Mouse (Mus musculus): ENCODE measurements around the gene Gimap8.
"Not testable (repeated sequence)": the region's sequence is repeated elsewhere in the genome, so short reads cannot be mapped to it uniquely, and the experiment has no call there.

The Gimap8 gene

DNA sequence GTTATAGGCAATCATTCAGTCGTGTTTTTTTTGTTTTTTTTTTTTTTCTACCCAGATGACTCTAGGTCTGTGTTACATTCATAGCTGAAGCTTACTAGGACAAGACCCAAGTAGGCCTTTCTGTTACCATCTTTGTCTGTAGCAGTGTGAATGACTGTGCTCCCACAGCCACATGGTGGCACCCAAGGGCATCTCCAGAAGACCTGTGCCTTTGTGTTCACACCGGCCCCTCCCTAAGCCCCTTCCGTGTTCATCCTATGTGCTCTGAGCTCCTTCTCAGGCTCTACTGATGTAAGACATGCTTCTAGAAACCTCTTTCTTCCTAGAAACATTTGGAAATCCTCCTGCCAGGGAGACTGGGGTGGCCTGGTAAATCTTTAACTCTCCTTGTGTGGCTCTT is at the start of gene Gimap8:
TSS of gene Gimap8 (plus strand) at position 240 of the 400 bp plus-strand sequence.
- no peak for DNase-seq

DNA sequence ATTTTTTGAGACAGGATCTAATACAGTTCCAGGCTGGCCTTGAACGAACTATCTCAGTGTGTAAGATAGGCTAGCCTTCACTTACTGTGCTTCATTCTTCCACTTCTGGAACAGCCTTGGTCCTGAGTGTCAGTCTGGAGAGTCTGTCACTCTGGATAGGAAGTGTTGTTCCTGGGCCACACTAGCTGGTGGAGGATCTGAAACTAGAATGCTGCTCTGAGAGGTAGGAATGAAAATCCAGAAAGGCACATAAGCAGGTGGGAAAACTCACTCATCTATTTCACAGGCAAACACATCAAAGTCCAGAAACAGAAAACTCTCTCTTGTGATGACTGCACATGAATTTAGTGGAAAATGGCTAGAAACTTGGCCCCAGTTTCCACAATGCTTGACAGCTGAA is 46.4 kb upstream of the Gimap8 start:
- DNase-seq = no peak

DNA sequence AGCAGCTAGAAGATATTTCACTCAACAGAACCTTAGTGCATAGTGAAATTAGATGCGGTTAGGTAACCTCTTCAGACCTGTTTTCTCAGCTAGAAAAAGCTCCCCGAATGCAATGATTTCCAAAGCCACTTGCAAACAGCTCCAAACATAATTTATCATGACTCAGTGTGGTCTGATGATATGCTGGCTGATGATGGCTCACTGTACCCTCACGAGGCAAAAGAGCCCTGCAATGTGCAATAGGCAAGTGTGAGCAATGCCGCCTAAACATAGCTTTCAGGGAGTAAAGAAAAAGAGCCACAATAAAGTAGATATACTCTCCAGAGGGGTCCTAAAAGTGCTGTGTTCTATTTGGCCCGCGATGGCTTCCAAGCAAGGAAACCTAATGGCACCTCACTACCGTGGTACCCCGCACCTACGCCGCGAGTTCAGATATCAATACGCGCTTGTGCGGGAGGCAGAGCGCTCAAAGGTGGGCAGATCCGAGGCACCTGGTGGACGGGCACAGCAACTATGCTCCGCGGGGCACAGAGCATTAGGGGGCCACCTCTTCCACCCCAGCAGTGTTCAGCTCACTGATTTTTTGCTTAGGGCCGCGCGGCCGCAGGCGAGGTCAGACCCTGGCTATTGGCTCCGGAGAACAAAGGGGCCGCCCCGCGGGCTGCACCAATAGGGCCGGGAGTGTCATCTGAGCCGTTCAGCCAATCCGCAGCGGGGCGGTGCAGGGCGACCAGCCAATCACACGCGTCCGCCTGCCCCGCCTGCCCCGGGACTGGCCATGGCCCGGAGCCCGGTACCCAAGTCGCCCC is 45.6 kb upstream of the Gimap8 start, which contains the start of gene Zfp775:
TSS of gene Zfp775 (plus strand) at position 793 of the 809 bp plus-strand sequence.
- DNase-seq = peak; percentile 98

DNA sequence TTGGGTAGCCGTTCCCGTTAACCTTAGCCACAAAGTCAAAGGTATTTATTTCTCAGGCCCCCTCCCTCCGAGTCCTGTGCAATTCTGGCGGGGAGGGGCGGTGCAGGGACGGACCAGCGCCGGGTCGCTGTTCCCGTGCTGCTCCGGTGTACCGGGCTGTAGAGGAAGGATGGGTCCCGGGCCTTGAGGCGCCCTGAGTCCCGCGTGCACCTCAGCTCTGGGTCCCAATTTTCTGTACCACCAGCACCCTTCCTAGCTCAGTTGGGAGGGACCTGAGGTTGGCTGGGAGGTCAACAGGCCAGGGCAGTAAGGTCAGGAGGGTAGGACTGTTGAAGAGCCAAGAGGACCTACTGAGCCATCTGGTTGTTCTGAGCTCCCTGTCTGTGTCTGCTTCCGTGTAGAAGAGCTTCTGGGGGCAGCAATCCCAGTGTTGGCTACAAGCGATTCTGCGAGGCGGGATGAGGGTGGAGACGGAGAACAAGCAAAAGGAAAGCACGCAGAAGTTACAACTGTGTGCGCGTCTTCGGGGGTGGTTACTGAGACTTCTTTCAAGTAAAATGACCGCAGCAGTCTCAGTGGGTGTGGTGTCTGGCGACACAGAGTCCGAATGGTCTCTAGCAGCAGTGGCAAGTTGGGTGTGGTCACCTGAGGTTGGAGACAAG is 44.8 kb upstream of the Gimap8 start:
- peak; percentile 59 for DNase-seq

DNA sequence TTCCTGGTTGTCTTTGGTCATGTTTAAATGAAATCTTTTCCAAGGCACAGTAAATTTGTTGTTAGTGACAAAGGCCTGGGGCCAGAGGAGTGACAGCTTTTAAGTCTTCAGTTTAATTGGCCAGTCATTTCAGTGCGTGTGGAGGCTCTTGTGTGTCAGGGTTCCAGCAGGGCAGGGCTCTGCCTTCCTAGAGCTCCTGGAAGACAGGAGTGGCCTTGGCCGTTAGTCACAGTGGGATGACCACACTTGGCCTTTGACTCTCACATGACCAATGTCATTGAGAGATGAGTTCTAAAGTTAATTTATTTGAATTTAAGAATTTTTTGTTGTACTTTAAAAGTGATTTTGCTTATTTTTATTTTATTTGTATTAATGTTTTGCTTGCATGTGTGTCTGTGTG is 38.9 kb upstream of the Gimap8 start:
- DNase-seq = no peak

DNA sequence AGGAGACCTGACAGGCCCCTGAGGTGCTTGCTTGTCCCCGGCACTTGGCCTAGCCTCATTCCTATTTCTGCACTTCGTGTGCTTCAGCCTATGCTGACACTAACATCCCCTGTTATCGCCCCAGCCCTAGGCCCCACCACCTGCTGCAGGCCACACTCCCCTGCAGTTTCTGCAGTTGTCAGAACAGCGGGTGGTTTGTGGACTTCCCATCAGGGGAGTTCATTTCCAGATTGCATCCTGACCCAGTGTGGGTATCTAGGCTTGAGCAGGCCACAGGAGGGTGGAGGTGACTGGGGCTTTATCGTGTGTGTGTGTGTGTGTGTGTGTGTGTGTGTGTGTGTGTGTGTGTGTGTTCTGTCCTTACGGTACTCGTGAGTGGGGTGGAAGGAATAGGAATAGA is 37.5 kb upstream of the Gimap8 start:
- no peak for DNase-seq

DNA sequence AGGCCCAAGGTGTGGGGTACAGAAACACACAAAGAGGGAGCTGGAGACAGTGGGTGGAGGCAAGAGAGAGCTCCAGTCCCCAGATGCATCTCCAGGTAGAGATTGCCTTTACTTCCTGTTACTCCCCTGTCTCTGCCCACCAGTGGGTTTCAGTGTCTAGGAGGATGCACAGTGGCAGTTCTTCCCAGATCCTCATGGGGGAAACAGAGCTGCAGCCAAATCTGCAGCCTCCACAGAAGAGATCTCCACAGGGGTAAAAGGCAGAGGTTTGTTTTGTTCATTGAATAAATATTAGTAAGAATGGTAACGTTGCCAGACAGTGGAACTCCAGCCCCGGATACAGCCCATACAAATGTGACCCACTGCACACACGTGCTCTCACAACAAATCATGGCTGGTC is 36.4 kb upstream of the Gimap8 start:
- DNase-seq = no peak

DNA sequence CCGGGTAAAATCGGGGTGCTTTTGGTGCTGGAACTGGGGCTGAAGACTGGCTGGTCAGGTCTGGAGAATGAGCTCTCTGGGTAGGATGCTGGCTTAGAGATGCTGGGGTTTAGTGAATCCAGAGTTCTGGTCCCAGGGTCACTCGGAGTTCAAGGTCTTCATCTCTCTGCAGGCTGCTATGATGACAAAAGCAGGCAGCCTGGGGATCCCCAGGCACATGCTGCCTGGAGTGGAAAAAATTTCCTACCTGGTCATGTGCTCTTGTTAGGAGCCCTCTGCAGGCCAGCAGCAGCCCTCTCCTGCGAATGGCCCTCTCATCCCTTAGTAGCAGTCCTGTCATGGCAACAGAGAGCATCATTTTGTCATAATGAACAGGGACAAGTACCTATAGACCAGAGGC is 33.6 kb upstream of the Gimap8 start:
- DNase-seq = no peak

DNA sequence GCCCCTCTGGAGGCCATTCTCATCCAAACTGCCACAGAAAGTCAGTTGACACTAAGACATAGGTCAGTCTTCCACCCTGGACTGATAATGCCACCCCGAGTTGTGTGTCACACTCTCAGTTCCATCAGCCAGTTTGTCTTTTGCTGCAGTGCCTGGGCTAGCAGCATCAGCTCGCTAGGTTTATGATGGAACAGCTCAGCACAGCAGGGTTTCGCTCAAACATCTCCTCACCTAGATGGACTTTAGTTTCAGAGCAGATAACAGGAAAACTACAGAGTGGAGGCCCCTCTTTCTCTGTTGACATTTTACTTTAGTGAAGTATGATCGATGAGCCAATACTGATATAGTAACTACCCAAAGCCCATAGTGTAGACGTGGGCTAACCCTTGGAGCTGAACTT is 32.3 kb upstream of the Gimap8 start:
- no peak for DNase-seq

DNA sequence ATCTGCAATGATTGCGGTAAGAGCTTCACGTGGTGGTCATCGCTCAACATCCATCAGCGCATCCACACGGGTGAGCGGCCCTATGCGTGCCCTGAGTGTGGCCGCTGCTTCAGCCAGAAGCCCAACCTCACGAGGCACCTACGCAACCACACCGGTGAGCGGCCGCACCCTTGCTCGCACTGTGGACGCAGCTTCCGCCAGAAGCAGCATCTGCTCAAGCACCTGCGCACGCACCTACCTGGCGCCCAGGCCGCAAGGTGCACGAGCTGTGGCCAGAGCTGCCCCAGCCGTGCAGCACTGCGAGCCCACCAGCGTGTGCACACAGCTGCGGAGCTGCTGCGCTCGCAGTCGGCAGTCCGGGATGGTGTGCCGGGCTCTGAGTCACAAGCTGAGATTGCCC is 27.0 kb upstream of the Gimap8 start:
- DNase-seq = no peak

DNA sequence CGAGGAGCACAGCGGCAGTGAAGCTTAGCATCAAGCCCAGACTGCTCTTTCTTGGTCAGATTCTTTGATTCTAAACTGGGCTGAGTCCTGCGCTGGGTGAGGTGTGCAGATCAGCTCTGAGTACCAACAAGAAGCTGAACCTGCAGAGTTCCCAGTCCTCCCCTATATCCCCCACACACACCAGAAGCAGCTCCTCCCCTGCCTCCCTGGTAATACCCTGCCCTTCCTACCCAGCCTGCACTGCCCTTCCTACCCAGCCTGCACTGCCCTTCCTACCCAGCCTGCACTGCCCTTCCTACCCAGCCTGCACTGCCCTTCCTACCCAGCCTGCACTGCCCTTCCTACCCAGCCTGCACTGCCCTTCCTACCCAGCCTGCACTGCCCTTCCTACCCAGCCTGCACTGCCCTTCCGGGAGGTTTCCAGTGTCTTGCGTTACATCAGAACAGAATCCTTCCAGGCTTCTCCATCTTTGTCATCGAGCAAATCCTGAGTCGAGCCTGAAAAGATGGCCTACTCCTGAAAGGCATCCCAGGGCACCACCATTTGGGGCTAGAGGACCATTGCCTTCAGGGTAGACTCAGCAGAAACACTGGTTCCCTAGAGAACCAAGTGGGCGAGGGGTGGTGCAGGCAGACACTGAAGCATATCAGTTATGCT is 24.7 kb upstream of the Gimap8 start:
- not testable (repeated sequence) for DNase-seq

DNA sequence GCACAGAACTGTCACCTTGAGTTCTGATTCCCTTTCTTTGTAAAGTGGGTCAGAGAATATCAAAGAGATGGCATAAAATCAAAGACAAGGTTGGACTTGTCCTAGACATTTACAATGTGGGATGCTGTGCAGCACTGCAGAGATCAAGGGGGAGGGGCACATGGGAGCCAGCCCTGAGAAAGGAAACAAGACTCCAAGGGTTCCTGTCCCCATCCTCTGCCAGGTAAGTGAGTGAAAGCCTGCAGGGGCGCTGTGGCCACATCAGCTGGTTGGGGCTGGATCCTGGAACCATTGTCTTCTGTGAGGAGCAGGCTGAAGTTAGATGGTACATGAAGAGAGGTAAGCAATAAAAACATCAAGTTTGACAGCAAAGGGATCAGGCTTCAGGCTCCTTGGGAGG is 23.6 kb upstream of the Gimap8 start:
- no peak for DNase-seq

DNA sequence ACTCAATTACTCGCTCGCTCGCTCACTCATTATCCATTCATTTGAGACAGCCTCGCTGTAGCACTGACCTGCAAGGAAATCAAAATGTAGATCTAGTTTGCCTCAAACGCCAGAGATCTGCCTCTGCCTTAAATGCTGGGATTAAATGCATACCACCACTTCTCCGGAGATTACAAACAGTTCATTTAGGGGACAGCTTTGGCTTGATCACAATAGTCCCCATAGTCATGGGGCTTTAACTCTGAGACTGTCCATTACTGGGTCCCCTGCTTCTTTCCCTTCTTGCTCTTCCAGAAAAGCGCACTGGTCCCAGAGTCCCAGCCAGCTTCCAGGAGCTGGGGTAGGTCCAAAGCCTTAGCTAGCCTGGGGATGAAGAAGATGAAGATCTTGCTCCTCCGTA is 20.6 kb upstream of the Gimap8 start, which contains the start of gene AI854703:
TSS of gene AI854703 (plus strand) at position 301 of the 400 bp plus-strand sequence.
- no peak for DNase-seq

DNA sequence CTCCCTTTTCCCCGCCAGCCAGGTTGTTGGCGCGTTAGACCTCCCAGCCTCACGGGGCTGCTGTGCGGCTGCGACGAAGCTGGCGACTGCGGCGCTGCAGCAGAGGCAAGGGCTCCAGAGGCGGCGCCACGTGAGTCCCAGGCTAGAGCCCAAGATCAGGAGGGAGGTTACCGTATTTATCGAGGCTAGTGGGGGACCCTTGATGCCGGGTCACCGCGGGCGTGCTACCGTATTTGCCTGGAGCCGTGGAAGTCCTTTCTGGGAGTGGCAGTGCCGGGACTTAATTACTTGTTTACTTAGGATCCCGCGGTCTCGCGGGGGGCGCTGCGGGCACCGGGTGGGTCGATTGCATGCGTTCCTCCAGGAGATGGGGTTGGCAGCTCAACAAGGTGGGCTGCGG is 20.1 kb upstream of the Gimap8 start:
- DNase-seq = peak; percentile 75

DNA sequence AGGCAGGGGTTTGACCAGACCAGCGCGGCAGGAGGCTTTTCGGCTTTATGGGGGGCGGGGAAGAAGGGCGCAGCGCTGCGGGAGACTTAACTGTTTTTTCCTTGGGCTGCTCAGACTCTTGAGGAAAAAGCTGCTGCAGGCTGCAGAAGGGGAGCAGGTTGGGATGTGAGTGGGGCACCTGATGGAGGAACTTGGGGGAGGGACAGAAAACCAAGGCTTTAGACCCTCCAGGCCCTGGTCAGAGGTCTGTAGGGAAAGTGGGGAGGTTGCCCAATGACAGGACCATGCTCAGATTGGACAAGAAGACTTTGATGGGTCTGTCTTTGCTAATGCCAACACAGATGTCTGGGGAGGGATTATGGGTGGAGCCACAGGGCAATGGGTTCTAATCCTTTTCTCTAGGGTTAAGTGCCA is 19.5 kb upstream of the Gimap8 start:
- no peak for DNase-seq

DNA sequence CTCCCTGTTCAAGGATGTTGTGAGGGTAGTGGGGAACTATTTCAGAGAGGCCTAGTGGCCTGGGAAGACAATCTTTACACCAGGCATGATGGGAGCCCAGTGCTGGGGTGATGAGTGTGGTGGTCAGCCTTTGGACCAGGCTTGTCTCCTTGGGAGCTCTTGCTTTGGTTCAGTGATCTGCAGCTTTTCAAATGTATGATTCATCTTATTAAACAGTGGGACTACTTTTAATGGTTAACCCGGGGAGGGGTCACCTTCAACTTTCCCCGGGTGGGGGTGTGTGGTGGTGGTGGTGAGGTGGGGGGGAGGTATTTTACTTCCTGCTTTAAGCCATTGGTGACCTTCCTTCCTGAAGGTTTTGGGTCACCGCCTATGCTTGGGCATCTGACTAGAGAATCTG is 18.7 kb upstream of the Gimap8 start:
- no peak for DNase-seq

DNA sequence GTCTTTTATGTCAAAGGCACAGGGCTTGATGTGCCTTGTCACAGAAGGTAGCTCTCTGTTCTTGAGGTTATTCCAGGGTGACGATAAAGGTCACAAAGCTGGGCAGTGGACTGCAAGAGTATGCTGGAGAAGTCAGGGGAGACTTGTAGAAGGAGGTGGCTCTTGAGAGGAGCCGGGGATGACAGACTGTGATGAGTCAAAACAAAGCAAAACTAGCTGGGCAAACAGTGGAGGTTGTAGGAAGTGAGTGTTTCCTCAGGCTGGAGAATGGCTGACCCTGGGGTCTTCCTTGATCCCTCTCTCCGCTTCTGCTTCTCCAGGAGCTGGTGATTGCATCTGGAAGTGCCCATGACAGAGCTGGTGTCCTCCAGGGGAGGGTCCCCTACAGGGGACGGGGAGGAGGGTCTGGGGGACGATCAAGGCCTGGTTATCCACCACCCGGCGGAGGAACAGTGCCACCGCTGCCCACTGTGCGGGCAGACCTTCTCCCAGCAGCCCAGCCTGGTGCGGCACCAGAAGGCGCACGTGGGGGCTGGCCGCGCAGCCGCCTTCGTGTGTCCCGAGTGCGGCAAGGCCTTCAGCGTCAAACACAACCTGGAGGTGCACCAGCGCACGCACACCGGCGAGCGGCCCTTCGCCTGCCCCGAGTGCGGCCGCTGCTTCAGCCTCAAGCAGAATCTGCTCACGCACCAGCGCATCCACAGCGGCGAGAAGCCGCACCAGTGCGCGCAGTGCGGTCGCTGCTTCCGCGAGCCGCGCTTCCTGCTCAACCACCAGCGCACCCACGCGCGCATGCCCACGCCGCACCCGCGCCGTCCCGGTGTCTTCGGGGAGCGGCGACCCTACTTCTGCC is 18.0 kb upstream of the Gimap8 start:
- DNase-seq = peak; percentile 74

DNA sequence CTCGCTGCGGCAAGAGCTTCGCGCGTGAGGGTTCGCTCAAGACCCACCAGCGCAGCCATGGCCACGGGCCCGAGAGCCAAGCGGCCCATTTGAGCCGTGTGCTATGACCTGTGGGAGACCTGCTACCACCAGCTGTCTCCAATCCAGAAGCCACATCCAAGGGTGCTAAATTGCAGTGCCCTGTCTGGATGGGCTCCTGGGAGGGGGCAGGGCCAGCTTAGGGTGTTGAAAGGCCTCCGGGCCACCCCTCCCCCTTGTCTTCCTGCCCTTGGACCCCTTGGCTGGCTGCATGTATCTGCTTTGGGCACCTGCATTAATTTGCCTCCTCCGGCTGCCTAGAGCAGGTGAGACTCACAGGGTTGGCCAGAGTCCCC is 17.4 kb upstream of the Gimap8 start:
- DNase-seq = no peak

DNA sequence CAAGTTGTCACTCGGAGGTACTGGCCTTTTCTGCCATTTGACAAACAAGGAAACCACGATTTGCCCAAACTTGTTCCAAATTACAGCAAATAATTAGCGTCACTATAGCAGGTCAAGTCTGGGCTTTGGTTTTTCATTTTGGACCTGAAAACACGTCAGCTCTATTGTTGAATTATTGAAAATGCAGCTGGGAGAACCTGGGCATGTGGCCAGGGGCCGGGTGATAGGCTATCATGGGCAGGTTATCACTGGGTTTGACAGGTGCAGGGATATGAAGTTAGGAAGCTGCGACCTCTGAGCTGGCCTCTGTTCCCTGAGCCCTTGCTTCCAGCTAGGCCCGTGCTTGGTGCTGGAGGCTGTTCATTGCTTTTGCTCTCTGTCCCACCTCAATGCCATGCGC is 16.2 kb upstream of the Gimap8 start:
- no peak for DNase-seq

DNA sequence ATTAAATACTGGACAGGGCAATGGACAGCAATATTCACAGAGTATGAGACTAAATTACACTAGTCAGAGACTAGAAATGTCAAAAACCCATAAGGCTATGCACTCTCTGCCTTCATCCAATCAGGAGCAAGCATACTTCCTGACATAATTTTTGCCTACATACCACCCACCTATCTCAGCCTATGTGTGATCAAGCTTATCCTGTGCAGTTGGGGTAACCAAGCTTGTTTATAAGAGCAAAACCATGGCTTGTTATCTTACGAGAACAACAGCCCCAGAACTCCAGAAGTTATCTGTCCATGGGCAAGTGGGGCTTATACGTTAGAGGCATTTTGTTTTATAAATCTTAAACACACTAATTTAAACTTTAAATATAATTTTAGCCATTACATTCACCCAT is 11.9 kb upstream of the Gimap8 start:
- no peak for DNase-seq

DNA sequence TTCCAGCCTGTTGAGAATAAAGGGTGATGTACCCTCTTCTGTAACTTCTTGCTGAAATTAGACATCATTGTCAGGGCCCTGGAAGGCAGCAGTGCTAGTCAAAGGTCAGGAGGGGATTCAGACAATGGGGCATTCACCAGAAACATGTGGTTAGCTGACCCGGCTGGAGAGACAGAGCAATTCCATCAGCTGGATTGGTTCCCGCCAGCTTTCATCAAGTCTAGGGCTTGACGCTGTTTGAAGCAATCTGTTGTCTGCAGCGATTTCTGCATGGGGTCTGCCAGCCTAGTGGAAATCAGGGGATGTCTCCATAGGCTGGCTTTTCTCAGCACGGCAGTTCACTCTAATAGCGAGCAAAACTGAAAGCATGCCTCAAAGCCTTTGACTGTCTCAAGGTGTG is 10.5 kb upstream of the Gimap8 start:
- no peak for DNase-seq

DNA sequence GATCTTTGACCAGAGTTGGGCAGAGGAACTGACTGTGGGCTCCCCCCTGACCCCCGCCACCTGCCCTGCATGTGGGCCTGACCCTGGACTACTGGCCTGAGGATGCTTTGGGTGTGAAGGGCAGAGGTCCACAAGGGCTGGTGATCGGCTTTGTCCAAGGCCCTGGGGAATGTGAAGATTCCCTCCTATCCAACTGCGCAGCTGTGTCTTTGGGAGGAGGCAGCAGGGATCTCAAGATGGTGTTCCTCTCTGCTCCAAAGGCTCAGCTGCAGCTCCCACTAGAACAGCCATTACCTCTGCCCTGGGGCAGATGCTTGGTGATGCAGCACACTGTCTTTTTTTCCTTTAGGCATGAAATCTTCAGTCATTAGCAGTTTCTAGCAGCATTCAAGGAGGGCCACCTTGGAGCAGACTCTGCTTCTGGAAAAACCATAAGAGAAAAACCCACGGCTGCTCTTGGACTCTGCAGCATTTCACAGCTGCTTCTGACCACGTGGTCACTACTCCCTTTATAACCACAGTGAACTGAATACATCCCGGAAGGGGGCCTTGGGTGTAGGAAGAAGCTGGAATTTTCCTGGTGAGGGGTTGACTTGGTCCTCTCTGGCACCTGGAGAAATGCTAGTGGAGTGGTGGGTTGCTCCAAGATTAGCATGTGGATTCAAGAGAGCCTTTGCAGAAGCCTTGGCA is 9.1 kb upstream of the Gimap8 start:
- no peak for DNase-seq

All from right cerebral cortex, adult 18-20 months (tissue).